ENCODE assay signal across 8 mouse cellular contexts in the genomic region with DNA sequence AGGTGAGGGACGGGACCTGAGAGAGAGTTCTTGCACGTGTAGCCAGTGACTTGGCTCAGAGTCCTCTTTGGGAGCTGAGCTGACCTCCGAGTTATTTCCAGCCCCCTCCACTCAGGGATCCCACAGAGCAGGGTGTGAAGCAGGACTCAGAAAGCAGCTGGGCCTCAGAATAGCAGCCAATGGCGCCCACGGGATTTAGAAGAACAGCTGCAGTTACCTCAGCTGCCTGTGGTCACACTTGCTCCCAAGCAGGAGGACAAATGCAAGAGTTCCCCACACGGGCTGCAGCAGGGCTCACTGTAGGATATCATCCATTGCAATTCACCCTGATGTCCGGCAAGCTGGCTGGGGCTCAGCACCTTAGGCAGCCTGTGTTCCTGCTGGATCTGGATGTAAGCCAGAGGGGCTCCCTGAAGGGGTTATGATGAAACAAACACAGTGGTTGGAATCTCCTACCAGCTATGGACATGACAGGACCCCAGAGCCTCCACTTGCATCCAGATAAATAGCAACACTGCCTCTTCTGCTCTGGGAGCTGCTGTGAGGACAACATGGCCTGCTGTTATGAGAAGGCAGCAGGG. TPM values are rescaled to one million over a fixed set of nuclear protein-coding genes. Genes with fewer than 3 reads are reported as not detected.
DNase-seq lines count a peak whose midpoint lies in the region; ATAC-seq lines count a peak whose summit lies in the region.

No protein-coding gene starts in this region.

- no peak for DNase-seq in frontal cortex, postnatal 10 days (ENCODE audit: low spot score in 2 of 2)
- peak; percentile 21 for DNase-seq in MN1 (ENCODE audit: low spot score)
- DNase-seq in heart, adult 18-20 months = peak; percentile 57 to 69
- DNase-seq in left cerebral cortex, postnatal 36 days (ENCODE audit: low spot score in 2 of 2) = peak; percentile 30 to 39
- DNase-seq in spleen, adult 18-20 months = no peak
- no peak for DNase-seq in urinary bladder, postnatal 36 days (ENCODE audit: low spot score in 2 of 2)
- no peak for DNase-seq in cerebellum, adult 11 months

- intact Hi-C loops in left cerebral cortex, postnatal 36 days (cut with DNase I) = no loop called here

- ATAC-seq in frontal cortex, adult (ENCODE audit: low TSS enrichment) = peak; percentile 51

RNA-seq across cellular contexts. Expression of a gene that starts 6.4 kb away (rescaled TPM):
- total RNA-seq in heart, adult 18-20 months (2021) = under 1 TPM; 0.20 to 0.33 TPM
- total RNA-seq in left cerebral cortex, postnatal 36 days (2021) = 1 to 10 TPM; 2.0 to 2.1 TPM

RNA-seq across cellular contexts. Expression of a gene that starts 47.8 kb away (rescaled TPM):
- 10 to 100 TPM; 23.2 to 28.2 TPM for total RNA-seq in heart, adult 18-20 months (2021)
- total RNA-seq in left cerebral cortex, postnatal 36 days (2021) = 10 to 100 TPM; 52.6 to 58.6 TPM

RNA-seq across cellular contexts. Expression of a gene that starts 53.3 kb away (rescaled TPM):
- total RNA-seq in heart, adult 18-20 months (2021) = 1 to 10 TPM; 3.4 to 4.1 TPM
- 10 to 100 TPM; 11.8 to 15.4 TPM for total RNA-seq in left cerebral cortex, postnatal 36 days (2021)

Comparison
In these comparisons a context has a peak if more than half of its experiments do, and no peak if none do; other contexts are left out.
1. DNase-seq: peak in MN1 (single experiment), heart, adult 18-20 months (2 of 2) and left cerebral cortex, postnatal 36 days (2 of 2); none in frontal cortex, postnatal 10 days (0 of 2), spleen, adult 18-20 months (0 of 2), urinary bladder, postnatal 36 days (0 of 2) and cerebellum, adult 11 months (single experiment).